Mouse (Mus musculus): ENCODE data around the gene Tex26.

GRCm38 (mm10) chr5:149514087-149514671 lies 74.7 kb downstream of the Tex26 start:
- TF ChIP-seq CHD2 (IDR thresholded peaks at IDR 0.05; ENCODE audit: low read depth, low read length) (no peak), ZNF384 (IDR thresholded peaks at IDR 0.05; ENCODE audit: low read depth, low read length) (no peak), HCFC1 (IDR thresholded peaks at IDR 0.05; ENCODE audit: borderline replicate concordance, insufficient read depth, low read length) (no peak), MAFK (IDR thresholded peaks at IDR 0.05; ENCODE audit: insufficient read depth, low read depth, low read length) (no peak)
